Mouse (Mus musculus) adrenal gland, postnatal 14 days (tissue): ENCODE data around the gene Zfp518b. TPM values are rescaled to one million over a fixed set of nuclear protein-coding genes. Genes with fewer than 3 reads are reported as not detected.

Source experiments
- DNase-seq: peaks from one replicate; pipeline ENCODE4 v3.0.0; 2021; ENCODE audit warnings: mixed read lengths
- total RNA-seq: library from RNA; stranded (reverse); gene quantifications from 2 replicates; pipeline ENCODE4 v1.2.3, GENCODE M21; 2021

Zfp518b gene
- total RNA-seq, 1 experiment from 2014 or later: 5.9 TPM

GRCm38 (mm10) chr5:38632463-38633449, 51.9 kb downstream of the Zfp518b start:
- DNase-seq: peak; percentile 83

DNA sequence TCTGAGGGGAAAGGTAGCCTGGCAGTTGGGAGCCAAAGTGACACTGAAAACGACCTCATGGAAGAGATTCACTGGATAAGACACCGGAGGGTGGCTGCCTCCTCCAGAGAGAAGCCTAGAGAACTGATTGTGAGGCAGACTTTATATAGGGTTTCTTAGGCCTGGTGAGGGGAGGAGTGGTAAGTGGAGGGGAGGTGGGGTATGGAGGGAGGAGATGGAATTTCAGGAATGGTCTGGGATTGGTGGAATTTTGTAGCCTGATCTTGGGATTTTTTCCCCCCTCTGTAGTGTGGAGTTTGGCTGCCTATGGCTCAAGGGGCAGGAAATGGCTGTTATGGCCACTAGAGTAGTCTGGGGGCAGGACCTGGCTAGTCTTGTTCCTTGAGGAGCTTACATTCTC, 56.6 kb downstream of the Zfp518b start:
- DNase-seq: no peak

- no peak for DNase-seq
Measured at GRCm38 (mm10) chr5:38626883-38627282, 57.7 kb downstream of the Zfp518b start.

- DNase-seq: peak; percentile 61
Measured at GRCm38 (mm10) chr5:38620783-38621182, 63.8 kb downstream of the Zfp518b start.

- DNase-seq: no peak
Measured at GRCm38 (mm10) chr5:38618908-38619307, 65.7 kb downstream of the Zfp518b start.

Other genes with a start within 250 kb of the Zfp518b start
- 2.7 and 5.9 TPM in 2 replicates for gene Slc2a9, start 181.7 kb downstream of the Zfp518b start, total RNA-seq
- gene Wdr1, start 121.6 kb downstream of the Zfp518b start, total RNA-seq: 122 and 146 TPM in 2 replicates
- 0.23 TPM in 1 of 2 replicates, not detected in the other for gene Clnk, start 192.0 kb upstream of the Zfp518b start, total RNA-seq